Mouse (Mus musculus) frontal cortex, postnatal 36 days (tissue): ENCODE results near the gene Olfr959.

Experiments used
- DNase-seq, 2 experiments: peaks; one replicate each; pipeline ENCODE4 v3.0.0; 2022; ENCODE audit warnings: low spot score in 2 of 2

The Olfr959 gene

DNA sequence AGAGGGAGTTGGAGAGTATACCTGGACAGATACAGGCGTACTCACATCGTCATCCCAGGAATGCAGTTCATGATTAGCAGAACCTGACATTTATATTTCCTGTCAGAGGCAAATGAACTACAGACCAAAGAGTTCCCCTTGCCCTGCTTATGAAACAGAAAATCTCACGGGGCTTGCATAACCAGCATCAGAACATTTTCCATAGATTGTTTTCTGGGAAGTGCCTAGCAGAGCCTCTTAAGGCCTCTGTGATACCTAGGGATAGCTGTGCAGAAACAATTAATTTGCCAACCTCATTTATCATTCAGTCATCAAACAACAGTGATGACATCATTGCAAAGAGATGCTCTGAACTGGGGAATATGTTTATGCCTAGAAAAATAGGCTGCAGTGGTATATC is at the start of gene Olfr959:
Gene Olfr959 (minus strand): TSS at position 101 of the 400 bp plus-strand sequence.
- DNase-seq, result no peak

DNA sequence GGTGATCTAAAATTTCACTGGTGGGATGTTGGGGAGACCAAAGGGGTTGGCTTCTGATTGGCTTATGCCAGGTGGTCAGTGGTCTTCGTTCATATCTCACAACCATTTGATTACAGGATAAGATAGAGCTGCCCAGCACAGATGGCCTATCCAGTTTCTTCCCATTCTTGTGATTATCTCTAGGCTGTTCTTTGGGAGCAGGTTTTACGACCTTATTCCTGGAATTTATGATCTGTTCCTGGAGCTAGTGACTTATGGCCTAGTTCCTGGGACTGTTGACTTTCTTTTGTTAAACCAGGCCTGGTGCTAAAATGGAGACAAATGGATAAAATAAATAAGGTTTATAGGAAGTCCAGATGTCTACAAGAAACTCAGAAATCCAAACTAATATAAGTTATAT is 49.3 kb upstream of the Olfr959 start:
- DNase-seq, result no peak

DNA sequence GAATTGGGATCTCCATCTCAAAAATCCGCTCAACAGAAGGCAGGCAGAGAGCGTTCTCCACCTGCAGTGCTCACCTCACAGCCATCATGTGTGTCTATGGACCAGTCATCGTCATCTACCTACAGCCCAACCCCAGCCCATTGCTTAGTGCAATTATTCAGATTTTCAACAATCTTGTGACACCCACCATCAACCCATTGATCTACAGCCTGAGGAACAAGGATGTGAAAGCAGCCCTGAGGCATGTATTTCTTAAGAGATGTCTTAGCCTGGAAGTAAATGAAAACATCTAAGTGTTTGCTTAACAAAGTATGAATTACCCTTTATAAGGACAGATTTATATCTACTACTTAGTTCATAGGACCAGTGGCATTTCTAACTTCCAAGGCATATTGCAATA is 48.4 kb upstream of the Olfr959 start:
- DNase-seq, result no peak

DNA sequence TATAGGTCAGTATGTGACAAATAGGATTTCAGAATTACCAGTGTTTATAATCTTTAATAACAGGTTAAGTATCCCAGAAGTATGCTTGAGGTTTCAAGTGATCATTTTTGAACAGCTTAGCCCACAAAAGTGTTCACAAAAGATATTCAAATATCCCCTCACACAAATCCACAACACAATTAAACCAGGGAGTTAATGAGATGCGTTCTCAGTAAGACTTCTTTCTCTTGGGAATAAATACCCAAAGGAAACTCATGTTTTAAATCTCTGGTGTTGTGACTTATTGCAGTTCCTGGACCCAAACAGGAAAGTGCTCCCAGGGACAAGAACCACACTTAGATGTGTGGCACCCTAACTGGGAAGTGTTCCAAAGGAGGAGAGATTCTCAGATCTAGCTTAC is 45.7 kb upstream of the Olfr959 start, which contains the start of gene Olfr960:
Gene Olfr960 (plus strand): TSS at position 301 of the 400 bp plus-strand sequence.
- no peak for DNase-seq

DNA sequence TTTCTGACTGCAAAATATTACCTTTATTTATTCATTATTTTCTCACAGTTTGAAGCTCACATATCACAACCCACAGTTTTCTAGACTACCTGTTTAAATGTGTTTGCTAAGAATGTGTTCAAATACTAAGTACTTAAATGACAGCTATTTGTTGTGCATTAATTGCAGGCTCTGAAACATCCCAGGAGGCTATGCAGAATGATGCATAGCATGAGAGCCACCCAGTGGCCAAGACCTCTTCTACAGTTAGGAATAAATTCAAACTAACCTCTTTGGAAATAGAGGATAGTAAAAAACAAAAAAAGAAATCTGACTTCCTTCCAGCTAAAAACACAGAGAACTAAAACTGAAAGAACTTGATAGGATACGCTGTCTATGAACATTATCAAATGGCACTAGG is 36.6 kb upstream of the Olfr959 start:
- peak; percentile 9 to 31 for DNase-seq

DNA sequence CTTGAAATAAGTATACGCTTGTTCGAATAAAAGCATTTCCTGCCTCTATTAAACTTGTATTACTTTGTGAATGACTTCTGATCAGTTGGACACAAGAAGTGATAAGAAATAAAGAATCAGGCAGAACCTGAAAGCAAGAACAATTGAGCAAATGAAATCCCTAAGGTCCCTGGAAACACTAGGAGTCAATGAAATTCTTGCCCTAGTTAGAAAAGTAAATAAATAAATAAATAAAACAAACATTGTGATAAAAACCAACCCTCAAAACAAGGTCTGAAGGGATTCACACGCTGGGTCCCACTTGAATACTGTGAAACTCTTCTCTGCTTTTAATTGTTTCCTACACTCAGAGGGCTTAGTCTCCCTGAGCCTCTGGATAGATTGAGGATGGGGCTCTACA is 35.0 kb upstream of the Olfr959 start, which contains the start of gene Olfr148:
Gene Olfr148 (plus strand): TSS at position 301 of the 400 bp plus-strand sequence.
- DNase-seq, result no peak

DNA sequence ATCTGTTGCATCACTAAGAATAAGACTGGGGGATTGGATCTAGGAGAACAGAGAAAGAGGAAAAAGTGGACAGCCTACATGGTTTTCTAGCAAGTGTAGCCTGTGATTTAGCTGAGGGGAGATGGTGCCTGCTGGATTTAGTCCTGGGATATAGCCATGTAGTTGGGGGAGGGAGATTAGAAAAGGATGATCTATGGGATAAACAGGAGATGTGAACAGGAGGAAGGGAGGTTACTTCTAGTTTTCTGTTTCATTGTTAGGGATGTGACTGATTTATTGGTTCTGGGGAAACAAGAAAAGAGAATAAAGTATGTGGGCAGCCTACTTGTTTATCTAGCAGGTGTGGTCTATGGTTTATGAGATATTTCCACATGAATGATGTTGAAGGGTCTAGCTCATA is 33.1 kb upstream of the Olfr959 start:
- DNase-seq, result no peak

DNA sequence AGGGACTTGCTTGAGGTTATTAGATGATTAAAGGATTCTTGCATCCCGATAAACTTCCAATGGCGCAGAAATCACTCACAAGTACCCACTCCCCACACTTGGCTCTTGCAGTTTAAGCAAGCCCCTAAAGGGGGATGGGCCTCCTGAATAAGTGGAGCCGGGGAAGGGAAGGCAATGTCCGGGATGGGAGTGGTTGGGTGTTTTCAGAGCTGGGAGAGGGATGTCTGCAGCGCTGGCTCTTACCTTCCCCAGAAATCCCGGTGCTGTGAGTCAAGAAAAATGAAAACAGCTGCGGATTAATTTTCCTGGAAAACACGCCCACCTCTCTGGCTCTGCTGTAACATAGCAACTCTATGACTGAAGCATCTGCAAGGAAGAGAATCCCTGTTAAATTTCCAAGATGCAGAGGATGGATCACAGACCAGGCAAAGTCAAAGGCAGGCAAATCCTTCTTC is 28.7 kb upstream of the Olfr959 start, which contains the start of gene AW551984:
Gene AW551984 (minus strand): TSS at position 405 of the 455 bp plus-strand sequence.
- DNase-seq, result peak; percentile 4 to 8

DNA sequence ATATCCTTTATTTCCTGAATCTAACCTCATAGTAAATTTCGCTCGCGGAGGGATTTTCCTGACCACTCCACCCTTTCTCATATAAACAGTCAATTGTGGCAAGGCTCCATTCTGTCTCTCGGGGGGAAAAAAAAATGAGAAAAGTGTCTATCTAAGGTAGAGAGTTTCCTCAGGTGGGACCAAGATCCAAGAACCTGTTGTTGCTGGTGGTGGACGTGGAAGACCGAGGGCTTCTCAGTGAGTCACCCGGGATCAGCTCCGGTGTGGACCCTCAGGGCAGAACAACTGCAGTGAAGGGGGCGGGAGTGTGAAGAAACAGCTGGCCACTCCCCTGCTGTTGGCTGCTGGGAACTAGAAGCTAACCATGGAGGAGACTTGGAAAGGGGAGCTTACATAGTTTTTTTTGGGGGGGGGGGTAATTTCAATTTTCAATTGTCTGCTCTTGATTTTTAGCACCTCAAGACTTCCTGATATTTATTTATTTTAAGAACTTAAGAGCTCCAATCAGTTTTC is 28.0 kb upstream of the Olfr959 start:
- no peak for DNase-seq

DNA sequence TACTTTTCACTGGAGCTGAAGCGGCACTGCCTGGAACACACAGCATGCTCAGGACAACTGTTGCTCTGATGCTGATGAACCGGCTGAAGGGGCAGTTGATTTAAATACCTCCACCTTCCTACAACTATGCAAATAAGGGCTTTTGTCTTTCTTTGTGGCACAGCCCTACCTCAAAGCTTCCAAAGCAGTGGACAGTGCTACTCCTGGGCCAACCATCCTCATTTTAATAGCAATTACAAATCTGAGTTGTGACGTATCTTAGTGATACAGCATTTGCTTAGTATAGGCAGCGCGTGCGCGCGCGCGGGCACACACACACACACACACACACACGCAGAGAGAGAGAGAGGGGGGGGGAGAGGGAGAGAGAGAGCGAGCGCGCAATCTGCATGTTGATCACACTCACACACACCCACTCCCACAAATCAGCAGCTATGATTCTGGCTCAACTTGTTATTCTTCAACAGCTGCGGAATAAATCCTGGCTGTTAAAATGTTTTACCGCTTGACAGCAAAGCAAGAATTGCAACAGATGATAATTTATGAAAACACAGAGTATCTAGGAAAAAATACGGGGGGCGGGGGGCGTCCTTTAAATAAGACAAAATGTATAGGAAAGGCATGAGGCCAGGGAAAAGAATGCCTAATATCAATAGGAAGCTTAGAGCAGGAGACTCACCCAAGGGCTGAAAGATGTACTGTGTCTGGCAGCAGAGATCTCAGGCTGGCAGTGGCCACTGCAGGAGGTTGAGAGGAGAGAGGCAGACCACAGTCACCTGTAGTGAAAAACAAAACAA is 27.4 kb upstream of the Olfr959 start:
- DNase-seq, result peak; percentile 25 to 27

DNA sequence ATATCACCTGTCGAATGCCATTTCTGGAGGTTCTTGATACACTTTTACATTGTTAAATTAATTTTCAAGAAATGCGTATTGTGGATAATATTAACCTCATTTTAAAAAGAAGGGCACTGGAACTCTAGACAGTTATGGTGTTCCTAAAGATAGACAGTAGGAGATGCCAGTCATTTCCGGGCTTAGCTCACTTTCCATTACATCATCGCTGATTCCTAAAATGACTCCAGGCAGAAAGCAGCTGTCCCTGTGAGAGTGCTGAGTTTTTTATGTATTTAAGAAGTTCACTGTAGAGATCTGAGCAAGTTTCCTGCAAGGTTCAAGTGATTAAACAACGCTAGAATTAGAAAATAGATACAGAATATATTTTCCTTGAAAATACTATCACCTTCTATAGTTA is 1.7 kb upstream of the Olfr959 start:
- DNase-seq, result no peak

DNA sequence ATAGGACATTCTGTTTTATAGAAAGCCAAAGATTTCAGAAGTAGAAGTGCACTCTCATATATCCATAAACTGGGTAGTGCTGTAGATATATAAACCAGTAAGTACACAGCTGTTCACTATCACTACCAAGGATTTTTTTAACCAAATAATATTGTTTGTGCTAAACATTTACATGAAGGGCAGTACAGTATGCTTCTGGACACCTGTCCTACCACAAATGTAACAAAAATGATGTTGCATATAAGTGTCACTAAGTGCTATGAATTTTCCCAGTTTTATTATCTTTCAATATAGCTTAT is 17.1 kb downstream of the Olfr959 start:
- DNase-seq, result no peak

DNA sequence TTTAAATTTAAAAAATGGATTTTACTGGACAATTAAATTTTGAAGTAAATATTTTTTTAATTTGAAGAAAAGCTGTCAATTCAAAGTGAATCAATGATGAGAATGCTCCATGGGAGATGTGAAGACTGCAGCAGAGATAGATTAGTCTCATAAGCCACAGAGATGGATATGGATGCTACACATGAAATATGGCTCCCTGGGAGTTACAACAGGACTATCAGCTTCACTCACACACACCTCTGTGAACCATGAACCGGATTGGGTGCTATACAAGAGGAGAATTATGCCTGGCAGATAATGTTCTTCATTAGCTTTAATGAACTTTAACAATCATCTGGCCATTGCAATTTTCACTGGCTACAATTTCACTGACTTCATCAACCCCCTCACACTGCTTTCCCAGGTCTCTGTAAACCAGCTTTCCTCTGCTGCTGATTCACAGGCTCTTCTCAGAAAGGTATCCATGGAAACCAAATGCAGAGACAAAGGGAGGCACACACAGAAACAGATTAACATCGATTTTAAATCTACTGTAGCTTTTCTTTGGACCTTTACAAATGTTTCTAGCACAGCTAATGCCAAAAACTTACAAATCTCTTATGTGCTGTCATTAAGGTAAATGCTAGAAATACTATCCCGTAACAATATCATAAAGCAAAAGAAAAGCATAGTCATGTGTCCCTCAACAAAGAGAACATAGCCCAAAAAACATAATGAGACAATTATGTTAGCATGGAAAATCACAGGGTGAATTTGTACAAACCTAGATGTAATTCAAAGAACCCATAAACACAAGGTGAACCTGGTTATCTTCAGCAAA is 17.6 kb downstream of the Olfr959 start:
- DNase-seq, result peak; percentile 8 to 22

DNA sequence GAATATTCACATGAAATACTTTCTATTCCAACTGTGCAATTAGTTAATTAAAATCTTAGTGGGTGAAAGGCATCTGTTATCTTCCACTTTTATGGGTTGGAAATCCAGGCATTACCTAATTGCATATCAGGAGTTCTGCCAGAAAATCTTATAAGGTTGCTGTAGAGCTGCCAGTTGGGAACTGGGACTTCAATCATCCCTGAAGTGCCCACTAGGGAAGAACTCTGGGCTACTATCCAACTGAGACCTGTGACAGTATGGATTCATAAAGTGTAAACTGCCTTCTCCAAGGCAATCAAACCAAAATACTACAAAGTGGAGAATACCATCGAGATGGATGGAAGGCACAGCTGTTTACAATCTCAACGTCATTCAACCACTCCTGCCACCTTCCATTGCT is 21.4 kb downstream of the Olfr959 start, which contains the start of gene Olfr958:
Gene Olfr958 (minus strand): TSS at position 109 of the 400 bp plus-strand sequence.
- no peak for DNase-seq

DNA sequence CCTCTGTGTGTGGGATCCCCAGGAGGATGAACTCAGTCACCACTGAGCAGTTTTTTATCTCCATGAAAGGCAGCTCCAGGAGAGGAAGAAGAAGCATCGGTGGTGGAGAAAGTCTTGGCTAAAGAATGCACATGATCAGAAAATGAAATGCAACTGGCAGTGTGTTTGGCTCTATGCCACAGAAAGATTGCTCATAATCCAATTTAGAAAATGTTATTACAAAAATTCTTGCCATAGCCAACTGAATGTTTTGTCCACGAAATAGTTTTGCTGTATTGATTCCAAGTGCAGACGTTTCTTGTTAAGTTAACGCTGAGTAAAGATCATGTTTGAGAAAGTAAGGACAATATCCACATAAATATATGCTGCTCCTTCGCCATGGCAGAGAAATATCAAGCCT is 24.6 kb downstream of the Olfr959 start:
- peak in 1 of 2 experiments; percentile 3 for DNase-seq

DNA sequence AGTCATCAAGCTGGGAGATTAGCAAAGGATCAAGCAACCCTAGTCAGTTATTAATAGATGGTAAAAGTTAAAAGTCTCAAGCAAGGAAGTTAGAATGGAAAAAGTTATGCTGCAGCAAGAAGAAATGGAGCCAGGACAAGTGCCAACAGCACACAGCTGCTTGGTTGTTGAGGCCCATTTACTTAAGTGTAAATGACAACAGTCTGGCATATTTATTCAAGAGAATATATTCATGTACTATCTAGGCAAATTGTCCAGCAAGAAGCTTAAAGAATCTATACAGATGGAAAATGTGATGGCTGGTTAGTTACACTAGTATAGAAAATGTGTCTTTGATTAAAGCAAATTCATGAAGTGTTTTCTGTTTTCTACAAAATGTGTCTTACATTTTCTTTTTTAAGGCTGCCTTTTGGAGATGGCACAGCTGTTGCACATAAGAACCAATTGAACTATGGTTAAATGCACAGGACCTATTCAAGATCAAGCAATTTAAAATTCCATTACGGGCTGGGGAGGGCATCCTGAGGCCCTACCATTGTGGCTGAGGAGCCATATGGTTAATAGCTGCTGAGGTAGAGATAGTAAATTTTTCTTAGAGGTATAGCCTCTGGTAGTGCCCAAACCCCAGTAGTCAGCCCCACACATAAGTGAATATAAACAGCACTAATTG is 51.6 kb downstream of the Olfr959 start:
- no peak for DNase-seq
